Mouse (Mus musculus) brain, embryonic 14.5 days (tissue): Measurements from ENCODE around the gene Zfp697.
"Not testable (repeated sequence)": the region's sequence is repeated elsewhere in the genome, so short reads cannot be mapped to it uniquely, and the experiment has no call there.

Experiments
- CTCF ChIP-seq: fragments of 200-500 bp; IDR thresholded peaks from 2 replicates; pipeline ENCODE4 v1.5.1; 2012; ENCODE audit warnings: inconsistent platforms, mild to moderate bottlenecking, moderate library complexity, borderline replicate concordance; ENCODE audit not compliant: insufficient read depth, insufficient read length; ENCODE audit errors: extremely low read depth
- POLR2A ChIP-seq: fragments of 200-500 bp; IDR thresholded peaks from 2 replicates; pipeline ENCODE4 v1.6.1; 2012; ENCODE audit warnings: mild to moderate bottlenecking, inconsistent platforms, borderline replicate concordance; ENCODE audit not compliant: poor library complexity, insufficient read depth, insufficient read length, severe bottlenecking; ENCODE audit errors: extremely low read depth

GRCm38 (mm10) chr3:98510414-98510813 is 128.2 kb downstream of the Zfp697 start, which contains the start of gene Hsd3b4:
- not testable (repeated sequence) for TF ChIP-seq CTCF, POLR2A
